Mouse (Mus musculus) ES-E14 (cell line): ENCODE measurements around the gene Nufip2. TPM values are rescaled to one million over a fixed set of nuclear protein-coding genes. Genes with fewer than 3 reads are reported as not detected.
"Not testable (repeated sequence)": the region's sequence is repeated elsewhere in the genome, so short reads cannot be mapped to it uniquely, and the experiment has no call there.

ENCODE experiments used
- DNase-seq: peaks from one replicate; pipeline ENCODE4 v3.0.0-alpha.2; 2013; ENCODE audit warnings: low read depth, low spot score
- H3K27ac ChIP-seq: 2 replicates; pipeline ENCODE4 v1.5.1; 2012; ENCODE audit warnings: low read depth, mild to moderate bottlenecking, low read length, moderate library complexity, mixed read lengths; ENCODE audit not compliant: poor library complexity, insufficient read depth, severe bottlenecking
- H3K36me3 ChIP-seq: 2 replicates; pipeline ENCODE4 v1.6.1; 2012; ENCODE audit warnings: mild to moderate bottlenecking, low read length, moderate library complexity, mixed read lengths; ENCODE audit not compliant: control insufficient read depth, poor library complexity, insufficient read depth, severe bottlenecking
- H3K4me1 ChIP-seq, 2 experiments: fragments of 150-350 bp in 1 of 2; sonication (generic) in 1 of 2; 2 replicates each; pipeline ENCODE4 v1.6.1; 2012; ENCODE audit warnings: low read length in 2 of 2, mild to moderate bottlenecking in 1 of 2, mixed read lengths in 1 of 2; ENCODE audit not compliant: control insufficient read depth in 2 of 2, insufficient read depth in 2 of 2, poor library complexity in 1 of 2
- H3K4me3 ChIP-seq, 2 experiments: fragments of 150-350 bp in 1 of 2; sonication (generic) in 1 of 2; 2 replicates each; pipeline ENCODE4 v1.5.1; 2012; ENCODE audit warnings: low read length in 2 of 2, low read depth in 1 of 2, mild to moderate bottlenecking in 1 of 2, mixed read lengths in 1 of 2; ENCODE audit not compliant: insufficient read depth in 1 of 2, poor library complexity in 1 of 2, severe bottlenecking in 1 of 2
- H3K9ac ChIP-seq: 2 replicates; pipeline ENCODE4 v1.6.1; 2012; ENCODE audit warnings: low read depth, mild to moderate bottlenecking, low read length, mixed read lengths; ENCODE audit not compliant: poor library complexity, insufficient read depth, severe bottlenecking
- H3K9me3 ChIP-seq: fragments of 150-350 bp; sonication (generic); 2 replicates; pipeline ENCODE4 v1.6.1; 2012; ENCODE audit warnings: low read depth, mild to moderate bottlenecking, low read length; ENCODE audit not compliant: control insufficient read depth, insufficient read depth
- CHD2 ChIP-seq: IDR thresholded peaks from 2 replicates; pipeline ENCODE4 v1.6.1; 2014; ENCODE audit warnings: mild to moderate bottlenecking, low read depth, low read length, inconsistent platforms
- HCFC1 ChIP-seq: IDR thresholded peaks from 2 replicates; pipeline ENCODE4 v1.6.1; 2012; ENCODE audit warnings: low read length, inconsistent platforms, borderline replicate concordance; ENCODE audit not compliant: insufficient read depth
- MAFK ChIP-seq: IDR thresholded peaks from 2 replicates; pipeline ENCODE4 v1.6.1; 2014; ENCODE audit warnings: mild to moderate bottlenecking, low read depth, low read length, inconsistent platforms; ENCODE audit not compliant: insufficient read depth
- ZC3H11A ChIP-seq: IDR thresholded peaks from 2 replicates; pipeline ENCODE4 v1.6.1; 2012; ENCODE audit warnings: low read depth, mild to moderate bottlenecking, inconsistent platforms, low read length, borderline replicate concordance
- ZNF384 ChIP-seq: IDR thresholded peaks from 2 replicates; pipeline ENCODE4 v1.6.1; 2012; ENCODE audit warnings: low read depth, low read length, inconsistent platforms
- in situ Hi-C, 2 experiments: fragments of 600-800 bp; cut with MboI; formaldehyde crosslinking; loops; one replicate each; pipeline ENCODE4 v1.15.1; 2025; ENCODE audit warnings: low sequenced_read_pairs in 2 of 2, inconsistent platforms in 1 of 2; ENCODE audit not compliant: unreplicated experiment in 2 of 2
- total RNA-seq: library from RNA; depleted of rRNA; stranded (reverse); fragments of 300-350 nt; gene quantifications from 2 replicates; pipeline ENCODE4 v1.2.3, GENCODE M21; 2012

The Nufip2 gene
- total RNA-seq, 1 experiment, result 165 TPM

- no peak overlapping the region for H3K4me3 ChIP-seq
- no peaks in the 10 kb centered on the region for H3K9me3 ChIP-seq
- DNase-seq, result no peak
- H3K9ac ChIP-seq, result no peak overlapping the region
- no peak for TF ChIP-seq MAFK
- TF ChIP-seq ZNF384, result peak; percentile 92
- H3K27ac ChIP-seq, result no peak overlapping the region; the same call in 1 of the 2 replicates
- in situ Hi-C loops, result no loop called here
- H3K36me3 ChIP-seq, result no peaks in the 10 kb centered on the region
- H3K4me1 ChIP-seq, result no peaks in the 10 kb centered on the region; a peak in 1 of 4 replicates
Measured at GRCm38 (mm10) chr11:77652484-77652883, 33.5 kb upstream of the Nufip2 start.

- H3K4me1 ChIP-seq, H3K4me3 ChIP-seq, H3K9me3 ChIP-seq, H3K27ac ChIP-seq, H3K9ac ChIP-seq, in situ Hi-C loops, H3K36me3 ChIP-seq: not testable (repeated sequence)
- peak; percentile 45 for DNase-seq
Measured at GRCm38 (mm10) chr11:77653406-77654190, 32.4 kb upstream of the Nufip2 start.

- Histone ChIP-seq H3K4me3 (no peak overlapping the region), H3K27ac (no peak overlapping the region), H3K9ac (no peak overlapping the region), H3K4me1 (no peaks in the 10 kb centered on the region; a peak in 1 of 4 replicates), H3K9me3 (no peaks in the 10 kb centered on the region), H3K36me3 (no peaks in the 10 kb centered on the region)
- TF ChIP-seq ZC3H11A (no peak), CHD2 (no peak), ZNF384 (no peak), HCFC1 (no peak), MAFK (no peak)
- no peak for DNase-seq
- in situ Hi-C loops, result no loop called here
Measured at GRCm38 (mm10) chr11:77659986-77660385, 26.0 kb upstream of the Nufip2 start.

- Histone ChIP-seq H3K9me3 (no peaks in the 10 kb centered on the region), H3K4me3 (no peak overlapping the region), H3K9ac (no peak overlapping the region), H3K4me1 (no peaks in the 10 kb centered on the region), H3K27ac (no peak overlapping the region), H3K36me3 (no peaks in the 10 kb centered on the region)
- DNase-seq, result no peak
- TF ChIP-seq HCFC1, result no peak
- TF ChIP-seq CHD2, result no peak
- no peak for TF ChIP-seq ZC3H11A
- in situ Hi-C loops, result no loop called here
Measured at GRCm38 (mm10) chr11:77663639-77664038, 22.3 kb upstream of the Nufip2 start.

GRCm38 (mm10) chr11:77664046-77664445, 21.9 kb upstream of the Nufip2 start:
- no peak for TF ChIP-seq MAFK
- no peak for TF ChIP-seq ZNF384
- no peak for TF ChIP-seq ZC3H11A
- no peak for TF ChIP-seq CHD2
- TF ChIP-seq HCFC1, result no peak
- in situ Hi-C loops, result no loop called here
- H3K4me3 ChIP-seq, result no peak overlapping the region
- H3K36me3 ChIP-seq, result no peaks in the 10 kb centered on the region
- H3K27ac ChIP-seq, result no peak overlapping the region
- no peaks in the 10 kb centered on the region for H3K4me1 ChIP-seq
- no peaks in the 10 kb centered on the region for H3K9me3 ChIP-seq
- H3K9ac ChIP-seq, result no peak overlapping the region
- DNase-seq, result no peak

- H3K9me3 ChIP-seq, H3K27ac ChIP-seq, H3K9ac ChIP-seq, H3K36me3 ChIP-seq, in situ Hi-C loops, H3K4me1 ChIP-seq, DNase-seq, H3K4me3 ChIP-seq: not testable (repeated sequence)
Measured at GRCm38 (mm10) chr11:77665384-77665783, 20.6 kb upstream of the Nufip2 start.

GRCm38 (mm10) chr11:77666766-77667165, 19.2 kb upstream of the Nufip2 start:
- in situ Hi-C loops, H3K9me3 ChIP-seq, H3K9ac ChIP-seq, H3K36me3 ChIP-seq, H3K4me1 ChIP-seq, DNase-seq, H3K4me3 ChIP-seq, H3K27ac ChIP-seq: not testable (repeated sequence)
